Mouse (Mus musculus) limb, embryonic 10.5 days (tissue): ENCODE data around the gene Hoxa7. TPM values are rescaled to one million over a fixed set of nuclear protein-coding genes. Genes with fewer than 3 reads are reported as not detected.
A peak's percentile ranks its signal among the peaks of the same experiment; 100 is the strongest.

Source experiments
- DNase-seq: peaks from one replicate; pipeline ENCODE4 v3.0.0-alpha.2; 2017; ENCODE audit warnings: low spot score
- H3K27ac ChIP-seq: fragments of 300-500 bp; sonication (generic); 2 replicates; pipeline ENCODE4 v1.5.1; 2016; ENCODE audit warnings: mild to moderate bottlenecking
- H3K27me3 ChIP-seq: fragments of 300-500 bp; sonication (generic); 2 replicates; pipeline ENCODE4 v1.6.1; 2016; ENCODE audit warnings: low read depth, mild to moderate bottlenecking; ENCODE audit not compliant: poor library complexity, severe bottlenecking
- H3K36me3 ChIP-seq: fragments of 300-500 bp; sonication (generic); 2 replicates; pipeline ENCODE4 v1.6.1; 2016; ENCODE audit warnings: mild to moderate bottlenecking, moderate library complexity
- H3K4me1 ChIP-seq: fragments of 300-500 bp; sonication (generic); 2 replicates; pipeline ENCODE4 v1.6.1; 2016
- H3K4me3 ChIP-seq: fragments of 300-500 bp; sonication (generic); 2 replicates; pipeline ENCODE4 v1.5.1; 2016; ENCODE audit warnings: mild to moderate bottlenecking, moderate library complexity
- H3K9me3 ChIP-seq: fragments of 300-500 bp; sonication (generic); replicated peaks from 2 replicates; pipeline ENCODE4 v1.6.1; 2016; ENCODE audit warnings: mild to moderate bottlenecking
- WGBS: fragments of 180-500 bp; shearing (Covaris S2); methylation state at CpG from one replicate; pipeline ENCODE4 v1.1.7; 2016; 5-methylcytosine and 5-hydroxymethylcytosine counted together
- polyA plus RNA-seq: library from polyadenylated mRNA; unstranded; fragments of >200 nt; fragmentation: Nextera tagmentation; extraction: Ambion mirVana; gene quantifications from 2 replicates; pipeline ENCODE4 v1.2.1, GENCODE M21; 2016

Gene Hoxa7
- polyA plus RNA-seq, 1 experiment from 2014 or later = 24.8 TPM

DNA sequence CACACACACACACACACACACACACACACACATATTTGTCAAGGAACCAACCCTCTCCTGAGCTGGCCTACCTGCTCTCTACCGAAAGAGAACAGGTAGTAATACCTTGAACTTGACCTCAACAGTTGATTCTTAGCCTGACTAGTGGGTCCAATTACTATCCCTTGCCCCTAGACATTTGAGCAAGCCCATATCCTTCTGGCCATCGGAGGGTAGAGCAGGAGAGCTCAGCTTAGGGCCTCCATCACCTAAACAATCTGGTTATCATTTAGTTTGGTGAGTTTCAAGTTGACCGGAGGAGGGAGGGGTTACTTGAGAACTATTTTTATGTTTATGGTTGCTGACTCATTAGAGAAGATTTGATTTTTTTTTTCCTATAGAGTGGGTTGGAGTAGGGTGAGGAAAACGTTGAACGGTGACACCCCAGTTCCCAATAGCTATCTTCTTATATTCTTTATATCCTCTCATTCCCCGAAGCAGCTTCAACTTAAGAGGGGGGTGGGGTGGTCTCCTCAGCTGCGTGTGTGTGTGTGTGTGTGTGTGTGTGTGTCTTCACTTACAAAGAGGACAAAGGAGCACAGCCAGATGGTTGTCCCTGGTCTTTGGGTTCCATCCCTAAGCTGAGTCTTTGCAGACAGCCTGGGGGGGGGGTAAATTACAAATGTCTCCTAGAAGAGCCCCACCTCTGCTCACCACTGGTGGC is 29.7 kb upstream of the Hoxa7 start:
- peak overlapping the region; percentile 90 for H3K4me3 ChIP-seq
- H3K9me3 ChIP-seq = no peaks in the 10 kb centered on the region
- H3K27ac ChIP-seq = peak overlapping the region; percentile 87
- peaks cover 94% of the 10 kb centered on the region for H3K27me3 ChIP-seq
- peaks cover 16% of the 10 kb centered on the region for H3K36me3 ChIP-seq
- H3K4me1 ChIP-seq = peaks cover 72% of the 10 kb centered on the region
- no peak for DNase-seq
- 8% methylated on average over 7 of the region's 7 CpGs for WGBS

DNA sequence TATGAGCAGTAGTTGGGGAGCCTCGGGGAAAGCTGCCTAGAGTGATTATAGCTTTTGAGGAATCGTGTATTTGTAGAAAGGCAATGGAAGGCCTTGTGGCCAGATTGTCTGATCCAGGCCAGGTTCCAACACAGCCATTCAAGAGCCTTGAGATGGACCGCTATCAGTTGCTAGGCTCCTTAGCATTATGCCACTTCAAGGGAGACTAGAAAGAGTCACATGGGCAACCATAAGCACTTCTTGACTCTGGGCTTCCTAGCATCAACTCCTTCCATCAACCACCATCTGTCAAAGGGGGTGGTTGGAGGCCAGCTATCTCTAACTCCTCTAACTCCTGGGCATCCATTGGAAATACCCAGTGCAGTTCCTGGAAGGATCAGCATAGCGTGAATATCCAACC is 28.2 kb upstream of the Hoxa7 start:
- peak overlapping the region; percentile 90 for H3K4me3 ChIP-seq
- 10% methylated on average over 4 of the region's 4 CpGs for WGBS
- H3K36me3 ChIP-seq = peaks cover 16% of the 10 kb centered on the region
- H3K27me3 ChIP-seq = peaks cover 93% of the 10 kb centered on the region
- peak overlapping the region; percentile 99 for H3K27ac ChIP-seq
- H3K9me3 ChIP-seq = no peaks in the 10 kb centered on the region
- H3K4me1 ChIP-seq = peaks cover 82% of the 10 kb centered on the region
- DNase-seq = peak; percentile 45

DNA sequence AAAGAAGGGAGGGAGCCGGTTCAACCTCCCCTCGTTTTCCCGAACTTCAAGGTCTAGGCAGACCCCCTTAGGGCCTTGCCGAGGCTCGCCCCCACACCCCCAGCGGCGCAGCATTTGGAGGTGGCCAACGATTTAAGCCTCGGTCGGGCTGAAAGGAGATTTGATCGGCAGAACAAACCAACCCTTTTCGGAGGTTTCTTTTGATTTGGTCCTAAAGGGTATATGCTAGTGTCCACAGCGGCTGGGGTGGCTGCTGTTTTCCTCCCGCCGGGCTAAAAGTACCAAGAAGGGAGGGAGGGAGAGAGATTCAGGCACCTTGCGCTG is 27.7 kb upstream of the Hoxa7 start:
- DNase-seq = no peak
- peaks cover 82% of the 10 kb centered on the region for H3K4me1 ChIP-seq
- H3K9me3 ChIP-seq = no peaks in the 10 kb centered on the region
- peak overlapping the region; percentile 99 for H3K27ac ChIP-seq
- peaks cover 16% of the 10 kb centered on the region for H3K36me3 ChIP-seq
- peak overlapping the region; percentile 90 for H3K4me3 ChIP-seq
- H3K27me3 ChIP-seq = peaks cover 89% of the 10 kb centered on the region
- WGBS = under 1% methylated on average over 16 of the region's 16 CpGs

DNA sequence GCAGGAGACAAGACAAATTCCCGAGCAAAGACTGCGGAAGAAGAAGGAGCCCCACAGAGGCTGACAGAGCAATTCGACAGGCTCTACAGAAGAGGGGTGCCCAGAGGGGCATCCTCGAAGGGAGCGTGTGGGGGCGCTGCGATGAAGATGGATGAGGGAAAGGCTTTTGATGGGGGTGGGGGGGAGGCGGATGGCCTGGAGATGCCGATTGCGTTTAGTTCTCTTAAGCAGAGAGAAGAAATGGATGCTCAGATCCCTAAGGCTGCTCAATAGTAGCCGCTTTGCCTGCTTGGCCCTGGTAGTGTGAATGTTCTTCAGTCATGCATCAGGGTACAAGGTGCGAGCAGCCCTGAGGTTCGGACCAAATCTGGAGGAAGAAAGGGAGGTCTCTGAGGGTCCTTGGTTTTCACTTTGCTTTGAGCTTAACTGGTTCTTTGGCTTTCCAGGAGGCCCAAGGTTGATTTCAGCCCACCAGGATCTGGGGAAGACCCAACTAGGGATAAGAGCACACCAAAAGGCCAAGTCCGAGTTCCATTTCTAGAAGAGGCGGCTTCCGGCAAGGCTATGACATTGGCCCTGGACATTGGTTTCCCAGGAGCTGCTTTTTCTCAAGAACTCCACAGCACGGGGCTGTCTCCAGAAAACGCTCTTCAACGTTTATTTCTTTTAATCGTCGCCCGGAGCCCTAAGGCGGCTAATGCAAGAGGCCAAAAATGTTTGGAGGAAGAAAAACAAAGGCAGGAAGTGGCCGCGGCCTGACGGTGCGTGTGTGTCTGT is 27.2 kb upstream of the Hoxa7 start:
- peak; percentile 73 for DNase-seq
- no peaks in the 10 kb centered on the region for H3K9me3 ChIP-seq
- 2% methylated on average over 27 of the region's 27 CpGs for WGBS
- peak overlapping the region; percentile 90 for H3K4me3 ChIP-seq
- peaks cover 18% of the 10 kb centered on the region for H3K36me3 ChIP-seq
- peaks cover 78% of the 10 kb centered on the region for H3K4me1 ChIP-seq
- H3K27me3 ChIP-seq = peaks cover 85% of the 10 kb centered on the region
- peak overlapping the region; percentile 99 for H3K27ac ChIP-seq

DNA sequence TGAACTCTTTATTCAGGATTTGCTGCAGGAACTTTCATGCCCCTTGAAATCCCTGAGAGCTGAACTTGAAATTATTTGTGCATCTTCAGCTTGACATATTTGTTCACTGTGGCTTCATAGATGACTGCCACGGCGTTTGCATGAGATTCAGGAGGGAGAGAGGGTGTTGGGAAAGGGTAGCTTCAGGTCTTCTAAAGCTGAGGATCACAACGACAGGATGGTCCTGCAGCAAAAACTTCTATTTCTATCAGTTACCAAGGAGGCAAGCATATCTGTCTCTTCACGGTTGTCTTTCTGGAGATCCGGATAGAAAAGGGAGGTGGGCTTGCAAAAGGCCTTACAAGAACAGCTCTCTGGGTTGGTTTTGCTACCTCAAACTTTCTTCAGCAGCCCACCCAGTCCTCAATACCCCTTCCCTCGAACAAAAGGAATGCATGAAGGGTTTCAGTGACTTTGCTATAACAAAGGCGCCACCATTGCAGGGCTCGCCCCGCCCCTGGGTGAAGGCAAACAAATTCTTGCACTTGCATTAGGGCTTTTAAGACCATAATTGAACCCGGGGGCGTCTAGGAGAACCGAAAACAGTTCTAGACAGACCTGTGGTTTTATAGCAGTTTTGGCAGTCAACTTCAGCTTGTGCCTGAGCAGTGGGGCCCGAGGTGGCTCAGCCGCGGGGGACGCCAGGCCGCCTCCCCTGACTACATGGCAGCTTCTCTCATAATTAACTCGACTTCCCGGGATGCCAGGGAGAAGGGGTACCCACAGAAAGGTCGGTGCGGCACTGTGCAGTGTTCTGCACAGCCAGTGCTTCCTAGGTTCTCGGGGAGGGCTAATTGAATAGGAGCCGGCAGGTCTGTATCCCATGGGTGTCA is 26.3 kb upstream of the Hoxa7 start:
- H3K9me3 ChIP-seq = no peaks in the 10 kb centered on the region
- peaks cover 85% of the 10 kb centered on the region for H3K27me3 ChIP-seq
- peaks cover 26% of the 10 kb centered on the region for H3K36me3 ChIP-seq
- peak; percentile 63 for DNase-seq
- peak overlapping the region; percentile 90 for H3K4me3 ChIP-seq
- peaks cover 78% of the 10 kb centered on the region for H3K4me1 ChIP-seq
- WGBS = under 1% methylated on average over 23 of the region's 23 CpGs
- H3K27ac ChIP-seq = peak overlapping the region; percentile 99

DNA sequence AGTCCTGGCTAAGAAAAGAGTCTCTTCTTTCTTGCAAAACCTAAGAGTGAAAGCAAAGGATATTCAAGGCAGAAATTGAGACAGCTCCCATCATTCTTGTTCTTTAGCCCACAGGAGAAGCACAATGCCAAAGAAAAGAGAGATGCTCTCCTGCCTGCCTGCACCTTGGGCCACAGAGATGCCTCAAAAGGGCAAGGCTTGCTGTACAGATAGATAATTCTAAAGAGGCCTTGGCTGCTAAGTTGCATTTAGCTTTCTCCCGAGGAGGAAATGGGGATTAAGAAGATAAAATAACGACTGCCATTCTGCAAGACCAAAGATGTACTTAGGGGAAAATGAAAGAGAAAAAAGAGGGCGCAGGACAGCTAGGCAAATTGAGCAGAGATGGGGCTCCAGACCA is 25.3 kb upstream of the Hoxa7 start:
- Histone ChIP-seq H3K27me3 (peaks cover 84% of the 10 kb centered on the region), H3K27ac (peak overlapping the region; percentile 99), H3K9me3 (no peaks in the 10 kb centered on the region), H3K4me3 (peak overlapping the region; percentile 90), H3K36me3 (peaks cover 34% of the 10 kb centered on the region), H3K4me1 (peaks cover 77% of the 10 kb centered on the region)
- no peak for DNase-seq
- WGBS = 0% methylated on average over 3 of the region's 3 CpGs

DNA sequence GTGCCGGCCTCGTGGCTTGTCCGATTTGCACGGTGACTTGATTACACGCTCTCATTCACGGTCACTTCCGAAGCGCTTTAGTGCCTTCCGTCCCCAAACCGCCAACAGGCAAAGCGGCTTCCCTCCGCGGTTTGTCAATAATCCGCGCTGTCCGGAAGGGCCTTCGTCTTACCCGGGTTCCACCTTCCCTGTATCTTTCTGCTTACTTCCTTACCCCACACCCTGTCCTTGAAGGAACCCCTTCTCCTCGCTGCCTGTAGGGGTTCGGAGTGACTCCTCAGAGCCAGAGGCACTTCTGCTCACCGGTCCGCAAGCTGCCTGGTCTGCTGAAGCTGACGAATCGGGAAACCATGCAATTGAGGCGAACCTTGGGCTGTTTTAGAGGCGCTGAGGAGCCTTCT is 24.7 kb upstream of the Hoxa7 start:
- H3K9me3 ChIP-seq = no peaks in the 10 kb centered on the region
- WGBS = under 1% methylated on average over 26 of the region's 26 CpGs
- peaks cover 84% of the 10 kb centered on the region for H3K27me3 ChIP-seq
- DNase-seq = no peak
- peaks cover 77% of the 10 kb centered on the region for H3K4me1 ChIP-seq
- H3K4me3 ChIP-seq = peak overlapping the region; percentile 90
- H3K36me3 ChIP-seq = peaks cover 34% of the 10 kb centered on the region
- peak overlapping the region; percentile 99 for H3K27ac ChIP-seq

DNA sequence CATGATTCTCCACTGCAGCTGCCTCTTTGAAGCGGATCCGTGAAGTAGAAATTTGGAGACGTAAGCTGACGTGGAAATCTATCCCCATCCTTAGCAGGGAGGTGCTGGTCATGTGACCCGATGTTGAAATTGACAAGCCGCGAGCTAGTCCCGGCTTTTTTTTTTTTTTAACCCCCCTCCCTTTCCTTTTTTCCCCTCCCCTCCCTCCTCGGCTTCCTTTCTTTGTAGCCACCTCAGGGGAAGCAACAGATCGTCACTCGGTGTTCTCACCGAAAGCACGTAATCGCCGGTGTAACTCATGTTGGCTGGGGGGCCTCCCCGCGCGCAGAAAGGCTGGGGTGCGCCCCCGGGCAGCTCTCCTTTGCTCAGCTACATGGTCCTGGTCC is 24.1 kb upstream of the Hoxa7 start, which contains the start of gene Hoxa11:
TSS of gene Hoxa11 (minus strand) at position 54 of the 386 bp plus-strand sequence.
- peak within 1 kb of the TSS; percentile 99 for H3K27ac ChIP-seq
- peaks cover 32% of the 10 kb centered on the region for H3K36me3 ChIP-seq
- H3K9me3 ChIP-seq = no peaks in the 10 kb centered on the region
- H3K27me3 ChIP-seq = peaks cover 84% of the 10 kb centered on the region
- peaks cover 77% of the 10 kb centered on the region for H3K4me1 ChIP-seq
- 1% methylated on average over 20 of the region's 20 CpGs for WGBS
- no peak for DNase-seq
- peak within 1 kb of the TSS; percentile 90 for H3K4me3 ChIP-seq

DNA sequence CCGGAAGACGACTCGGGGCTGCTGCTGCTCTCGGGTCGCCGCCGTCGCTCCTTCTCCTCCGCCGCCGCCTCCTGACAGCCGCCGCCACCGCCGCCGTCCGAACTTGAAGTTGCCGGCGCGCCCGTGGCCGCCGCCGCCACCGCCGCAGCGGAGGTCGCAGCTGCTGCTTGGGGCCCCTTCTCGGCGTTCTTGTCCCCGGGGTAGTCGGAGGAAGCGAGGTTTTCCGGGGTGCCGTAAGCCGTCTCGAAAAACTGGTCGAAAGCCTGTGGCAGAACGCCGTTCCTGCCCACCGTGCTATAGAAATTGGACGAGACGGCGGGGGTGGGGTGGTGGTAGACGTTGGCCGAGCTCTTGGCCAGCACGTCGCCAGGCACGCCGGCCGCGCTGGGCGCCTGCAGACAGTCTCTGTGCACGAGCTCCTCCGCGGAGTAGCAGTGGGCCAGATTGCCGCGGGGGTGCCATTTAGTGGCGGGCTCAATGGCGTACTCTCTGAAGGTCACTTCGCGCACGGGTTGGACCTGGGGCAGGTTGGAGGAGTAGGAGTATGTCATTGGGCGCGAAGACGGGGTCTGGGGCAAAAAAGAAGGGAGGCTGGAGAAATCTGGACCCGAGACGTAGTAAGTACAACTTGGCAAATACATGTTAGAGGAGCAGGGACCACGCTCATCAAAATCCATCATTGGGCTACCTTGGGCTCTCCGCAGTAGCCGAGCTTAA is 23.5 kb upstream of the Hoxa7 start:
- H3K36me3 ChIP-seq = peaks cover 27% of the 10 kb centered on the region
- H3K27me3 ChIP-seq = peaks cover 83% of the 10 kb centered on the region
- WGBS = under 1% methylated on average over 71 of the region's 71 CpGs
- H3K27ac ChIP-seq = peak overlapping the region; percentile 99
- DNase-seq = no peak
- peaks cover 74% of the 10 kb centered on the region for H3K4me1 ChIP-seq
- H3K9me3 ChIP-seq = no peaks in the 10 kb centered on the region
- H3K4me3 ChIP-seq = peak overlapping the region; percentile 90

DNA sequence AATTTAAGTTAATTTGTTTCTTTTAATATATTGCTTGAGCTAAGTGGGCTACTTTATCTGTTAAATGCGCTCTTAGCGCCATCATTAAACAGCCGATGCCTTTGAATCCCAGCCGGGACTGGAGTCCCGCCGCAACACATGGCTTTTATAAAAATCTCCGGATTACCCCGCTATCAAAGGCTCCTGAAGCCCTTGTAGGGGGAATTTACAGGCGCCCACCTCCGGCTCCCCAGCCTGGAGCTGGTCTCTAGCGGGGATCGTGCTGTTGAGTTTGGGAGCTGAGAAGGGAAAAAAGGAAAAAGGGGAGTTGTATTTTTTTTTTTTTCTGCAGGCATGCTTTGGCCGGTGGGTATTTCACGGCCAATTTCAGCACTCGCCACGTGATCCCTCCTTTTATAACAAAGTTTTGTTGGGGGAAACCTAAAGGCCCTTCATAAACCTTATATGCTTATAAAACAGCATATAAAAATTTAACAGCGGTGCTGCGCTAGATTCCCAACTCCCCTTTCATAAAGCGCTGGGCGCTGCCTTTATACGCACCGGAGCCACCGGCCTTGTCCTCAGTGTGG is 22.9 kb upstream of the Hoxa7 start:
- under 1% methylated on average over 23 of the region's 23 CpGs for WGBS
- H3K9me3 ChIP-seq = no peaks in the 10 kb centered on the region
- H3K27ac ChIP-seq = peak overlapping the region; percentile 99
- H3K27me3 ChIP-seq = peaks cover 83% of the 10 kb centered on the region
- H3K36me3 ChIP-seq = peaks cover 21% of the 10 kb centered on the region
- no peak for DNase-seq
- peak overlapping the region; percentile 90 for H3K4me3 ChIP-seq
- H3K4me1 ChIP-seq = peaks cover 67% of the 10 kb centered on the region

DNA sequence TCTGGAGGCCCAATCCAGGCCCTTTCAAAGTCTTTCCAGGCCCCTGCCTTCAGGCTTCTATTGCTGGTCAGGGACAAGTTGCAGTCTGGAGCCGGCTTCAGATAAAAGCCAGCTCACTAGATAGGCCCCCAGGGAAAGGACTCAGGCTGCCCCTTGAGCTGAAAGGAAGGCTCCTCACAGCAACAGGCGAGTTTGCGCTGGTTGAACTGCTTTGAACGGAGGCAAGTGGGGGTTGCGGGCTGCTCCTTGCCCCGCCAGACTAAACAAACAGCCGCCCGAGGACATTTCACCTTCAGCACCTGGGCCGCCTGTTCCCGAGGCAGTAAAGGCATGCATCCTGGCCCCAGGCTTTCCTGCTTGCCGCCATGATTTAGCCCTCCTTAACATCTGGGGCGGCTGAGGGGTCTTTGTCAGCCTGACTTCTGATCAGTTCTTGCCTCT is 22.0 kb upstream of the Hoxa7 start:
- Histone ChIP-seq H3K4me1 (peaks cover 59% of the 10 kb centered on the region), H3K4me3 (peak overlapping the region; percentile 90), H3K36me3 (peaks cover 17% of the 10 kb centered on the region), H3K27ac (peak overlapping the region; percentile 99), H3K27me3 (peaks cover 77% of the 10 kb centered on the region), H3K9me3 (no peaks in the 10 kb centered on the region)
- WGBS = under 1% methylated on average over 12 of the region's 12 CpGs
- no peak for DNase-seq

DNA sequence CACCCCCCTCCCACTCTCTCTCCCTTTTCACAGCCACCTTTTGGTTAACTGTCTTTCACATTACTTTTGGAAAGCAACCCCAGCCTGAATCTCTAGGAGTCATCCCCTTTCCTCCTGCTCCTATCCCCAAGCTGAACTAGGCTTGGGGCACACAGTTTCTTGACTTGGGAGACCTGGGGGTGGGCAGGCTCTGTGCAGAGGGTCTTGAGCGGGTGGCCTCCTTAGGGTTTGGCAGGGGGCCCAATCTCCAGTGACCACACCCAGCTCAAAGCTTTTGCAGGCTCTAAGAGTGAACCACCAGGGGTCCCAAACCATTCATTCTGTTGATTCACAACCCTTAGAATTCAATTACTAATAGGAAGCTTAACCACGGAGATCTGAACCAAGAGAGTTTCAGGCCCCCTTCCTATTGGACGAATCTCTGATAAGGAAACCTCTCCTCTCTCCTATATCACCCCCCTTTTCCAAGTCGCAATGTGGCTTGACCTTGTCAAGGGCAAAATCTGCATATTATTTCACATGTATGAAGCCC is 21.2 kb upstream of the Hoxa7 start:
- Histone ChIP-seq H3K9me3 (no peaks in the 10 kb centered on the region), H3K4me1 (peaks cover 50% of the 10 kb centered on the region), H3K27me3 (peaks cover 73% of the 10 kb centered on the region), H3K4me3 (peak overlapping the region; percentile 90), H3K27ac (peak overlapping the region; percentile 99), H3K36me3 (peaks cover 22% of the 10 kb centered on the region)
- 3% methylated on average over 4 of the region's 4 CpGs for WGBS
- no peak for DNase-seq
